Mouse (Mus musculus): ENCODE data around the gene Trip12. TPM values are rescaled to one million over a fixed set of nuclear protein-coding genes. Genes with fewer than 3 reads are reported as not detected.

Gene Trip12
- total RNA-seq, 2 experiments from 2014 or later: 233 to 236 TPM

DNA sequence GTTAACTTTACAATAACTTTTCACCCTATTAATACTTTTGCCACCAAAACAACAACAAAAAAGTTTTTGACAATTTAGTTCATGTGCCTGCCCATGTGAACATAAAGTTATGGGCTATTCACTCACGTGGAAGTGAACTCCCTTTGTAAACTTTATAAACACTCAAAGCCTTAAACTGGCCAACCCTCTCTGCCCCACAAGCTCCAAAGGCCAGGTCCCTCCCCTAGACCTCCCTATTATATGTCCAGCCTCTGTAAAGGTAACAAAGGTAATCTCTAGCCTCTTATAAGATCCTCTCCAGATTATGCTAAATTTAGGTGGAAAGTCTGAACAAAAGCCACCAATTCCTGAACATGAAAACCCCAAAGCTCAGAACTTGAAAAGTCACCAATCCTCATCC lies 36.5 kb downstream of the Trip12 start:
- no peak for DNase-seq
- intact Hi-C loops (cut with DNase I): no loop called here

DNA sequence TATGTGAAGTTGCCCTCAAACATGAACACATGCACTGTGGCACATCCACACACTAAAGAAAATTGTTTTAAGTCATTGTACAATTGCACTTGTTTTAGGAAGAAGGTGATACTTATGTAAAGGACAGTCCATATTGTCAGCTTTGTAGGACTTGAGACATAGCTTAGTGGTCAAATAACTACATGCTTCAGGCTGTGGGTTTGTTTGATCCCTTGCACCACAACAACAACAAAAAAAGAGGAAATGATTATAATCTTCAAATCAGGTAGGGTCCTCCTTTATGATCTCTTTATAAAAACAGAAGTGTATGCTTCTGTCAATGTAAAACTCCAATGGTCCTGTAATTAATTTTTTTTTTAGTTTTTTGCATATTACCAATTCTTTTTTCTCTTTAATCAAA lies 41.1 kb downstream of the Trip12 start:
- intact Hi-C loops (cut with DNase I): no loop called here
- no peak for DNase-seq

DNA sequence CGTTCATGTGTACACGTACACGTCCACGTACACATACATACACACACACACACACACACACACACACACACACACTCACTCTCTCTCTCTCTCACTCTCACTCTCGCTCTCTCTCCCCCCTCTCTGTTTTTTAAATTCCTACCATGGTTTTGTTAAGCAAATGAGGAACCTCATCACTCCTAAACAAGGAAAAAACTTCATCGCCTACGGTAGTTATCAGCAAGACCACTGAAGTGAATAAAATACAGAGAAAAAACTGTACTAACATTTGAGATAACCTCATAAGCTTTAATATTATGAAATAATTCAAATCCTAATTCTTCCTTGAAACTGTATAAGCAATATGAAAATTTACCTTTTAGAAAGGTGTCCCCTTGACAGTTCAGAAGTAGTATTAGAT lies 45.0 kb downstream of the Trip12 start:
- intact Hi-C loops (cut with DNase I): no loop called here

DNA sequence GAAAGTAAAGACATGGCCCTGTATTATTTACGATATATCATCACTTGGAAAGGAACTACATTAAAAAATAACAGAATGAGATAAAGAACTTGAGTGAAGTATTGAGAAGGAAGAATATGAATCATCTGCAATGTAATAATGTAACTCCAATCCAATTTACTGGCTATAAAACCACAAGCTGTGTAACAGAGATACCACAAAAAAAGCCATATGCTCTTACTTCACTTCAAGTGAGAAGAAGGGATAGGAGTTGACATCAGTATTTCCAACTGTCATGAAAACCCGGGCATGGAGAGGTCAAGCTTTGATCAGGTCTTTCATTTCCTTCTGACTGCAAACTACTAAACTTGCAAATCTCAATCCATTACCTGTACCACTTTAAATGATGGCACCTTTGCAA lies 48.9 kb downstream of the Trip12 start:
- DNase-seq: no peak
- intact Hi-C loops (cut with DNase I): loop anchor here (5.0 kb wide), 1 partner anchor 46 kb away; the partner anchor contains the start of gene Fbxo36

More for the DNA sequence above, 45.0 kb downstream of the Trip12 start:
- no peak for DNase-seq

DNA sequence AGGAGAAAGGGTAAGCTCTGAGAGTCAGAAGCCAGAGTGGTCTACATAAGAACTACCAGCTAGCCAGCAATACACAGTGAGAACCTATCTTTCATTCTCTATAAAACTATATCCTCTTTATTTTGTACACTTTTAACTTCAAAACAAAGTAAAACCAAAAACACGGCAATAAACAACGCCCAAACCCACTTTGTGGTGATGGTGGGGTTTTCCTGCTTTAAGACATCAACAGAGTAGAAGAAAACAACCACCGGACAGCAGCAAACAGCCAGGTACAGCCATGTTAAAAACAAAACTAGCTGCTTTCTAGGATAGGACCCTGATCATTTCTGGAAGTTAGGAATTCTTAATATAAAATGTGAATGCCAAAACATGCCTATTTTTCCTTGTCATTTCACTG lies 59.7 kb downstream of the Trip12 start:
- no peak for DNase-seq
- intact Hi-C loops (cut with DNase I): loop anchor here (5.0 kb wide), 1 partner anchor 33 kb away; no protein-coding TSS in a partner anchor

DNA sequence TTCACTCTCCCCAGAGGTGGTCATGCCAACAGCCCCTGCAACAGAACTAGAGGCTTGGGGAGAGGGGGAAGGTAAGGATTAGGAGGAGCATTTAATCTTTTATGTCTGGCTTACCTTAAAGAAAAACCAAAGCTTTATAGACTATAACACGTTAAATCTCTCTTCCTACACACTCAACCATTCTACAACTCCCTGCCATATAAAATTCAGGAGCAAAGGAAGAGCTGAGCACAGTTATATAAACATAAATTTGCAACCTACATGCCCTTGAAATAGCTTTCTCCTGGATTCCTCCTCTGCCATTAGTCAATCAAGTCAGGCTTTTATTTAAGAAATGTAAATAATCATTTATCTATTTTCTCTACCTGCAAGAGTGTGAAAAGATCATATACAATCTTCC lies 62.9 kb downstream of the Trip12 start:
- intact Hi-C loops (cut with DNase I): no loop called here
- DNase-seq: no peak

DNA sequence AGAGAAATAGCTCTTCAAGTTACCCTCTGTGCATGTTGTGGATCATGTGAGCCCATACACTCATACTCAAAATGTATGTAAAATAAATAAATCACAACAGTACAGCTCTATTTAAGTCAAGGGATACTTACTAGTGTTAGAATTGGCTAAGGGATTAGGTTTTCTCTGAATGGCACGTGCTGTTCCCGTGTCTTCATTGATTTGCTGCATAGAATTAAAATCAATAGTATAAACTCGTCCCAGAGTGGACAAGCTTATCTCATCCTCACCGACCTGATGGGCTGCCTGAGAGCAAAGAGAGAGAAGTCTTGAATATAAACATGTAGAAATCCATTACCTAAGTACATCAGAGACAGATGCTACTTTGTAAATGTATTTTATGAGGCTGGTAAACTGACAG lies 81.5 kb downstream of the Trip12 start:
- no peak for DNase-seq
- intact Hi-C loops (cut with DNase I): loop anchor here (5.0 kb wide), 1 partner anchor 78 kb away; the partner anchor contains the start of gene Fbxo36

DNA sequence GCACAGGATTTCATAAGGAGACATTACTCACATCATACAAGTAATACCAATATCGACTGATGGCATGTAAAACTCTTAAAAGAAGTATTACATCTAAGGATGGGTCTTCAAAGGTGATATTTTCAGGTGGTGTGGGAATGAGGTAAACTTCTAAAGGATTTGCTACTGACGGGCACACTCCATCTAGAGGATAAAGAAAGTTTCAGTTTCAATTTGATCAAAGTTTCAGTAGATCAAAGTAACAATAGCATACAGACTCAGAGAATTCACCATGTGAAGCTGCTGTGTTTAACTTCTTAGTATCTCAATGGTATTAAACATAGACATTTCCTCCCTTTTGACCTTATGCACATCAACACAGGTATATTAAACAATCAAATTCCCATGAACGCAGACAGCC lies 98.2 kb downstream of the Trip12 start:
- intact Hi-C loops (cut with DNase I): no loop called here
- no peak for DNase-seq

DNA sequence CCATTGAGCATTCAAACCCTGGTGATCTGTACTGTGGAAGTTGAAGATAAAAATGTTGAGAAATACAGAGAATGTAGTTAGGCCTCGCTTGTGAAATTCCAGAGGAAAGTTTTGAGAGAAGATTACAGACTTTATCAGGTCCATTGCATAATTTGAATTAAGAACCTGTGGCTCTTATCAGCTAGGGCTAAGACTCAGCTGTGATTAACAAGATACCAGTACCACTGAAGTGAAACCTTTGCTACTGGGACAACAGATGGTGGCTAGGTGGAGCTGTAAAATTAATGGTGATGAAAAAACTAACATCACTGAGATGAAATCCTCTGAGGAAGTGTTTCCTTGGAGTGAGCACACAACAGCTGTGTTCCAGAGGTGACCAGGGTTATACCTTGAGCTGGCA lies 100.2 kb downstream of the Trip12 start:
- DNase-seq: no peak
- intact Hi-C loops (cut with DNase I): no loop called here

DNA sequence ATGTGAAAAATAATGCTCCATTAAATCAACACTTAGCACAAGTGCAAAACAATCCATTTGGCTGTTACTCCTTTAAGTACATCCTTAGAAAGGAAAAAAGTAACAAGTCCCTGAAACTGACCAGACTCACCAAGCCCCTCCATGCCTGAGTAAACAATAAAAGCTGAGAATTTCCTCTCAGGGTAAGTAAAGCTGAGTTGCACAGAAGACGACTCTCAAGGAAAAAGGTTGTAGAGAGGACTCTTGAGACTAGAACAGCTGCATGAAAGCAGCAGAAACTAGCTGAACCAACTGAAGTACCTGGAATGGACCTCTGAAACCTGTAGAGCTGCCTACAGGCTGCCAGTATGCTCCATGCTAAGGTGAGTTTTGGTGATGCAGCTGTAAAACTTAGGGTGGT lies 103.2 kb downstream of the Trip12 start:
- DNase-seq: no peak
- intact Hi-C loops (cut with DNase I): no loop called here

DNA sequence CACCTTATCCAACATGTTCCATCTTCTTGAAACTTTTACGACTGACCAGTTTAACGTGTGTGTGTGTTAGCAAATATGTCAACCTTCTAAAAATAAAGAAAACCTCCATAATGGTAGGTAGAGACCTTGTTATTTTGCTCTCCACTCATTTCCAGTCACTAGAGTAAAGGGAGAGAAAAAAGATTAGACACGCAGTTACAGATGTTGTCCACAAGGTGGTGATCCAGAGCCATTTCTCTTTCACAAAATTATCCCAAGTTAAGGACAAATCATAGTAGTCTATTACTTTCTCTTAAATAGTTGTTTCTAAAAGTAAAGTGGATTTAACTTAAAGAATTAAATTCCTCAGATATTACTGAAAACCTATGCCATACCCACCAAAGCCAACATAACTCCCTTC lies 106.5 kb downstream of the Trip12 start:
- intact Hi-C loops (cut with DNase I): loop anchor here (5.0 kb wide), 3 partner anchors 34 to 154 kb away; partner anchors contain the start of gene Fbxo36
- peak; percentile 20 to 45 for DNase-seq

DNA sequence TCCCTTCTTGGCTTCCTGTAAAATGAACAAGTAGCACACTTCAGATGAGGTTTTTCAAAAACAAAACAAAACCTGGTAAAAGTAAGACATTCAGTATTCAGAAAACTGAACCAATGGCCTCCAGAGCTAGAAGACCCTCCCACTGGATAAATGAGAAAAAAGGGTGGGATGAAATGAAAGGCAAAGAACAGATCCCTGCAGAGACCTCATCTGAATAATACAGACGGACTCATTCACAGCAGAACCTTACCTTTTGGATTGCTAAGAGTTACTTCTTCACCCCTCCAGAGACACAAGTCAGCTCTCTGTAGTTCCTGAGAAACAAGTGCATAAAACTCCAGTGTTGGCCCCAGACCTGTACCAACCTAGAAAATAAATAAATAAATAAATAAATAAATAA lies 108.6 kb downstream of the Trip12 start:
- intact Hi-C loops (cut with DNase I): loop anchor here (5.0 kb wide), 3 partner anchors 36 to 156 kb away; partner anchors contain the start of gene Fbxo36
- no peak for DNase-seq

DNA sequence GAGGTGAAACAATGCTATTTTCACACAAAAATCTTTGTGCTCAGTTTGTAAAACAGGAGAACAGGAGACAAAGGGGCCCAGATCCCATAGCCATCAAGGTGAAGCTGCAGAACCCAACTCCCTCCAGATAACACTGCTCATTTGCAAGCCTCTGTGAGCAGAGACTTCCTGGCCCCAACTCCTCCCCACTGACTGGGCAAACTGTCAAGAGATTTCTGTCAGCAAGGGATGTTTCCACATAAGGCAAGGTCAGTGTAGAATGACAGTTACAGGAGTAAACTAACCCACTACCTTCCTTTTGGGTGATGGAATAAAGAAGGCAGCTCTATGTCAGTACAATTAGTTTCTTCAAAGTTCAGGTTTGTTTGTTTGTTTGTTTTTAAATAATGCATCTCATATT lies 117.5 kb downstream of the Trip12 start:
- DNase-seq: peak; percentile 50 to 61
- intact Hi-C loops (cut with DNase I): no loop called here

DNA sequence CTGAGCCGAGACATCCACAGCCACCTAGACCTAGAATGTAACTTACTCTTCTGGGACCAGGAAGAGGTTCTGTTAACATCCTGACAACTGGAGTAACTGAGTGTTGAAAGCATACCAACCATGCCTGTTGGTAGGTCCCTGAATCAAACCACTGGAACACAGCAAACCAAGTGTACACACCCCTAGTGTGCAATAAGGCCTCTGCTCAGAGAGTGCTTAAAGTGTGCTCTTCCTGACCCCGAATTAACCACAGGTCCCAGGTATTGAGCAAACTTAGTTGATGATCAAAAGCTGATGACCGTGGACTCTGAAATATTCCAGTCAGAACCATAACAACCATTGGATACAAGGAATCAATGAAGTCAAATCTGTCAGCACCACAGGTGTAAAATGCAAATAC lies 117.9 kb downstream of the Trip12 start:
- intact Hi-C loops (cut with DNase I): no loop called here
- no peak for DNase-seq

DNA sequence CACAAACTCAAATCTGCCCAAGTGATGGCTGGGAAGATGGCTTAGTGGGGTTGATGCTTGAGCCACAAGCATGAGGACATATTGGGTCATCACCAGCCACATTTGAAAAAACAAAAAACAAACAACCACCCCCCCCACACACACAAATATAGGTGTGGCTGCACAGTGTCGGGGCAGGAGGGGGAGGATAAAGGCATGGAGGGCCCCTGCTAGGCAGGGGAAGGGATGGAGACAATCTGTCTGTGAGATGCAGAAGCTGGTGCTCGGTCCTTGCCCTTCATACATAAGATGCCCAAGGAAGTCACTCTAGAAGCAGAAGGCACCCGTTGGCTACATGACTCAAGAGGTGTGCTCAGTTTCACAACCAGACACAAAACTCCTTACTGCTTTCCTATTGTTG lies 118.4 kb downstream of the Trip12 start:
- no peak for DNase-seq
- intact Hi-C loops (cut with DNase I): no loop called here

DNA sequence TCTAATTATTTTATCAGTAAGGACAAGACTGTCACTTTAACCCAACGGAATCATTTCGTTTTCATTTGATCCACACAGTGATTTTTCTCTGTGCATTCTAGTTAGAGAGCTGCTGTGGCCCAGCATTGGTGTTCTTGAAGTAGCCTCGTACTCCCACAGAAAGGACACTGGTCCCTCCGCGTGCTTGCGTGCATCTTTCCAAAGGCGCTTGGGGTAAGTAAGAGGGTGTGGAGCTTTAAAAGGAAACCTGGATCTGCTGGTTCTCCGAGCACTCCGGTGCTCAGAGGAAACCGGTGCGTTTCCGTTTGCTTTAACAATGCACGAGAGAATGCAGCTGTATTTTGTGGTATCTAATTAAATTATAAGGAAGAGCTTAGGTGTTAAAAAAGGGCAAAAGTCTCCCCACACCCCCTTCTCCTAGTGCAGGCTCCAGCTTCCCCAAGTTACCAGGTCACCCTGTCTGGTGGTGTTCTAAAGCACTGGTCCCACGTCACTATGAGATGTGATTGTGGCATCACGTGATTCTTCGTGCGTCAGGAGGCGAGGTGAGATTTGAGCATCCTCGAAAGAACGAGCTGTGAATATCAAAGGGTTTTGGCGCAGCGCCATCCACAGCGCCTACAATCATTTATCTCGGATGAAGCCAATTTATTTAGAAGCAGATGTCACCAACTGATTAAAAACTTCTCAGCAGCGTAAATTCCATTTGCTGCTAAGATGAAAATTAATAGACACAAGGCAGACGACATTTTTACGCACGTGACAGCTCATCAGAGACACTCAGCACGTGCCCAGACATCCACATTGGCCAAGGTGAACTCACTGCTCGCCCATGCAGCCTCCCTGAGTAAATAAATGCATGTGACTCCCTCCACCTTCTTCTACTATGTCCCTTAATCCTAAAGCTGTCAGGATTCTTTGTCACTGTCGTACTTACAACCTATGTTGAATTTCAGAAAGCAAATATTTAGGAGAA lies 130.2 kb downstream of the Trip12 start:
- intact Hi-C loops (cut with DNase I): no loop called here

DNA sequence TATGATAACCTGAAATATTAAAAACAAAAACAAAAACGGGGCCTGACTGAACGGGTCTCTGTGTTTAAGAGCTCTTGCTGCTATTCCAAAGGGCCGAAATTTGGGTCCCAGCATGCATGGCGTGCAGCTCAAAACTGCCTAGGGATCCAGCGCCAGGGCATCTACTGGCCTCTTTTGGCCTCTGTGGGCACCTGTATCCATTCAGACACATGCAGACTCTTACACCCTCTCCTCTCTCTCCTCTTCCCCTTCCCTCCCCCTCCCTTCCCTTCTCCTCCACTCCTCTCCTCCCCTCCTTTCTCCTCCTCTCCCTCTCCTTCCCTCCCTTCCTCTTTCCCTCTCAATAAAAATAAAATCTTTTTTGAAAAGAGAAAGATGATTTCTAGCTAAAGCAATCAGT lies 130.9 kb downstream of the Trip12 start:
- DNase-seq: no peak
- intact Hi-C loops (cut with DNase I): no loop called here

More for the DNA sequence above, 130.2 kb downstream of the Trip12 start:
- DNase-seq: no peak

DNA sequence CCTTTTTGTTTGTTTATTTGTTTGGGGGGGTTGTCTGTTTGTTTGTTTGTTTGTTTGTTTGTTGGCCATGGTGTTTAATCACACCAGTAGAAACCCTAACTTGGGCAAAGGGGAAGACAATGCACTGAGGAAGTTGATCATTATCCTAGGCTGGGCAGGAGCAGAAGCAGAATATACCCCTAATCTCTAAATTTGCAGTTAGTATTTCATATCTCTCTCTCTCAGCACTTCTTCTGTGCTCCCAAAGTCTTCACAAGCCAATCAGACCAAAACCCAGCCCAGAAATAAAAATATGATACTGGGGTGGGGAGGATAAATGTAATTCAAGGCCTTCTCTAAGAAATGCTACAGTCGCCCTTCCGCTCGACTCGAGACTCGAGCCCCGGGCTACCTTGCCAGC lies 140.1 kb downstream of the Trip12 start:
- no peak for DNase-seq
- intact Hi-C loops (cut with DNase I): no loop called here

DNA sequence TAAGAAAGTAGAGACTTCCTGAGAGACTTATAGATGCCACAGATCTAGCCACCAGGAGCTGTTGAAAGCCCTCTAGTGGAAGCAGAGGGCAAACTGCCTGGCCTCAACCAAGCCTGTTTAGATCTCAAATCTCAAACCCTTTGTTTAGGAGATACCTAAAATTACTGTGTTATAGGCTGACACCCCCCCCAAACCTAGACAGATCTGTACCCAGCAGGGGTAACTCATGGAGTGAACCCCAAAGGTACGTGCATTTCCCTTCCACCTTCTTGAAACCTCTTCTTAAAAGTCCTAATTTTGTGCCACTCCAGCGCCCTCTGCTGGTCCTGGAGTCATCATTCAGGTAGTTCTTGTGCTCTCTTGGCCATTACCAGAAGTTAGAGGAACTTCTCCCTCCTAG lies 143.2 kb downstream of the Trip12 start:
- peak in 1 of 2 experiments; percentile 9 for DNase-seq

DNA sequence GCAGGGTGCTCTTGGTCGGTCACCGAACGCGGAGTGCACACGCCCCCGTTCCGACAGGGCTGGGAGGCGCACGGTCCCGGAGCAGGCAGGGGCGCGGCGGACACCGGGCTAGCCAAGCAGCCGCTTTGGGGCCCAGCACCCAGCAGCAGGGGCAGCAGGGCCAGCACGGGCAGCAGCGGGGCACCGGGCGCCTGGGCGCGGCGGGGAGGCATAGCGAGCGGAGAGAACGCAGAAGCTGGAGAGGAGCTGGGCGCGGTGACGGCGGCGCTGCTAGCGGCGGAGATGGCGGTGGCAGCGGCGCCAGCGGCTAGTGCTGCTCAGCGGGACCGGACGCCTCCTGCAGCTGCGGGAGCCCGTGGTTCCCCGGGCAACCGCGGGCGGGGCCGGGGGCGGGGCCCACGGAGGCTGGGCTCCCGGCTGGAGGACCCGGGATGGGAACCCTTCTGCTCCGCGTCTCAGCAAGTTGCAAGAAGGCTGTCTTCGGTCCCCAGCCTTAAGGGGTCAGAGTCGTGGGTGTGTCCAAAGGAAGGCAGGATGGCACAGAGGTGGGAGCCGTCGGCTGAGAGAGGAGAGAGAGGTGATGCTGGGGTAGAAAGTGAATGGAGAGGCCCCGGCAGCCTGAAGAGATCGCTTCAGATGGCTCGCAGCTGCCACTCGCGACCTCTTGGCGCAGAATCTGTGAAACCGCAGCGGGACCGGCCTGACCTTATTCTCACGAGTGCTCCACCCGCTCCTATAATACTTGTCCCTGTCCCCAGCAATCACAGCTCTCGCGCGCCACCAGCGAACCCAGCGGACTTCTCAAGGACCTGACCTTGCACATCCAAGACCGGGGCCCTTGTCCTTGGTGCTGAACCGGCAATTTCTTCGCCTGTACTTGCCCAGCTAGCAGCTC lies 144.6 kb downstream of the Trip12 start, which contains the start of gene Dner:
Dner (minus strand) TSS at position 705 of the 895 bp plus-strand sequence.
- intact Hi-C loops (cut with DNase I): loop anchor here (10.0 kb wide), 2 partner anchors 261 to 971 kb away; no protein-coding TSS in a partner anchor
- DNase-seq: peak; percentile 88 to 91

More for the DNA sequence above, 143.2 kb downstream of the Trip12 start:
- intact Hi-C loops (cut with DNase I): loop anchor here (10.0 kb wide), 2 partner anchors 262 to 972 kb away; no protein-coding TSS in a partner anchor

All from heart, postnatal 10 days (tissue).